Mouse (Mus musculus): Measurements from ENCODE around the gene Tead3.

- TF ChIP-seq GATA1 (IDR thresholded peaks at IDR 0.05; ENCODE audit: borderline replicate concordance, low read length) (no peak), FLI1 (IDR thresholded peaks at IDR 0.05; ENCODE audit: low read length) (no peak)
These were observed 19.1 kb downstream of the Tead3 start for GRCm38 (mm10) chr17:28331241-28332112.
